Mouse (Mus musculus): ENCODE data around the gene Dmrt1. TPM values are rescaled to one million over a fixed set of nuclear protein-coding genes. Genes with fewer than 3 reads are reported as not detected.
A peak's percentile ranks its signal among the peaks of the same experiment; 100 is the strongest.
"Not testable (repeated sequence)": the region's sequence is repeated elsewhere in the genome, so short reads cannot be mapped to it uniquely, and the experiment has no call there.

Dmrt1 gene
- not detected for total RNA-seq (2021)

DNA sequence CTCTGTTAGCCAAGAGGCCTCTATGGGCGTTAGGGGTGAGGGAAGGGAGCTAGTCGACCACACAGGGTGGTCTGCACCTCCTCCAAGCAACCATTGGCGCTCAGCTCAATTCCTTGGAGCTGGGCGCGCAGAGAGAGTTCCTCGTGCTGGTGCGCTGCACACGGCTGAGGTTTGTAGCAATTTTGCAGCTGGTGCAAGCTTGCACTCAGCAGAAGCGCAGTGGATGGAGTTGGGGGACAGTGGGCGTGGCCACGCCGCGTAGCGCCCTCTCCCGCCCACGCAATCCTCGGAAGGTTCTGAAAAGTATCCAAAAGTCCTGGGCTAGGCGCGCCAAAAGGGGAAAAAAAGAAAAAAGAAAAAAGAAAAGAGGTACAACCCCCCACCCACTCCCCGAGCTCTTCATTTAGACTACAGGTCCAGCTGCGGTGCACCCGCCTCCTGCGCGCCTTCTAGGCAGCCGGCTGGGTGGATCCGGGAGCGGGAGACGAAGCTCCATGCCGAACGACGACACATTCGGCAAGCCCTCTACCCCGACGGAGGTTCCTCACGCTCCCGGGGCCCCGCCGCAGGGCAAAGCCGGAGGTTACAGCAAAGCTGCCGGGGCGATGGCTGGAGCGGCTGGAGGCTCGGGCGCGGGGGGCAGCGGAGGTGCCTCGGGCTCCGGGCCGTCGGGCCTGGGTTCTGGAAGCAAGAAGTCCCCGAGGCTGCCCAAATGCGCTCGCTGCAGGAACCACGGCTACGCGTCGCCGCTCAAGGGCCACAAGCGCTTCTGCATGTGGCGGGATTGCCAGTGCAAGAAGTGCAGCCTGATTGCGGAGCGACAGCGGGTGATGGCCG lies at the start of gene Dmrt1:
TSS of gene Dmrt1 (plus strand) at position 259 of the 837 bp plus-strand sequence.
- intact Hi-C loops (cut with DNase I) = no loop called here
- no peak for DNase-seq

GRCm38 (mm10) chr19:25460760-25461159 lies 44.7 kb upstream of the Dmrt1 start:
- intact Hi-C loops (cut with DNase I) = no loop called here
- DNase-seq = no peak

DNA sequence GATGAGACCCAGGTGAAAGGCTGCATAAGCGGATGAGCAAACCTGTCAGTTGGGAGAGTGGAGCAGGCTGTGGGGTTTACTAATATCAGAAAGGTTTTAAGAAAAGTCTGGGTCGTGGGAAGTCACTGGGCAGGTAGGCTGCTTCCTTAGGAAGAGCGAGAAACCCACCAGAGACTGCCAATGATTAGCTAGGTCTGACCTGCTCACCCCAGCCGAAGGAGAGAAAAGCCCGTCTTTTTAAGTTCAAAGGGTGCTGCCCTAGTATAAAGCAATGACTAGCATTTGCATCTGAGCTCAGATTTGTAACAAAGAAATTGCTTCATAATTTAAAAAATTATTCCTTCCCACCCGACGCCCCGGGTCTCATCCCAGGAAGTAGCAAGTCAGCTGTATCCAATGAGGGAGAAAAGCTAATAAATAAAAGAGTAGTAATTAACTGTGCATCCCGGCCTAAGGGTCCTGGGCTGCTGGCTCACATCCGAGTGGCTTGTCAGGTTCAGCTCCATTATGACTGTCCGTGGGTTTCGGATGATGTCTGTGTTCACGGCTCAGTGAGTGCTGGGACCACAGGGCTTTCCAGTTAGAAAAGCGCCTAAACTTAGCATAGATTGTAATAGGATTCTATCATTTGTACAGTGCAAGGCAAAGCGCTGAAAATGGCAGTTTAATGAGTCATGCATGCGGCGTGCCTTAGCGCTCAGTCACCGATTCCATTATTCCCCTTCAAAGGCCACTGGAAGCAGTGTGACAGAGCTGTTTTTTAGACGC lies 43.7 kb upstream of the Dmrt1 start:
- intact Hi-C loops (cut with DNase I) = no loop called here
- DNase-seq = no peak

DNA sequence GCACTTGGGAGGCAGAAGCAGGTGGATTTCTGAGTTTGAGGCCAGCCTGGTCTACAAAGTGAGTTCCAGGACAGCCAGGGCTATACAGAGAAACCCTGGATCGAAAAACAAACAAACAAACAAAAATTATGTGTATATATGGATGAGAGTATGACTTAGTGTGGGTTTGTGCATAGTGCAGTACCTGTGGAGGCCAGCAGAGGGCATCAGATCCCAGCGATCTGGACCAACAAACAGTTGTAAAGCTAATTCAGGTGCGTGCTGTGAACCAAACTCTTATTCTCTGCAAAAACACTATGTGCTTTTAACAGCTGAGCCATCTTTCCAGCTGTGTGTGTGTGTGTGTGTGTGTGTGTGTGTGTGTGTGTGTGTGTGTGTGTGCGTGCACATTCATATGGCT lies 29.6 kb upstream of the Dmrt1 start:
- DNase-seq; intact Hi-C loops (cut with DNase I): not testable (repeated sequence)

DNA sequence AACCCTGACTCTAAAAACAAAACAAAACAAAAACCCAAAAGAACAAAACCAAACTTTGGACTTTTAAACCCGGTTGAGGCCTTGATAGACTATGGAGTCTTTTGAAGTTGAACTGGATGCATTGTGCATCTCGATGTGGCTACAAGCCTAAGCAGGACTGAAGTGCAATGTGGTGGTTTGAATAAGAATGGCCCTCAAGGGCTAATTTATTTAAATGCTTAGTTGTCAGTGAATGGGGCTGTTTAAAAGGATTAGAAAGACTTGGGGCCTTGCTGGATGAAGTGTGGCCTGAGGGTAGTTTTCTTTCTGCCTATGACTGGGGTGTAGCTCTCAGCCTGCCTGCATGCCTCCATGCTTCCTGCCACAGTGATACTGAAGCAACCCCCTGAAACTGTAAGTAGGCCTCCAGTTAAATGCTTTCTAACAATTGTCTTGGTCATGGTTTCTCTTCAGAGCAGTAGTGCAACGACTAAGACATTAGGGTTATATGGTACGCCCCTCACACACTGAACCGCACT lies 26.2 kb upstream of the Dmrt1 start:
- intact Hi-C loops (cut with DNase I) = no loop called here

GRCm38 (mm10) chr19:25480820-25481219 lies 24.6 kb upstream of the Dmrt1 start:
- intact Hi-C loops (cut with DNase I) = no loop called here
- DNase-seq = no peak

More for the DNA sequence above, 26.2 kb upstream of the Dmrt1 start:
- DNase-seq = no peak

- no peak for DNase-seq
- intact Hi-C loops (cut with DNase I) = no loop called here
Observed at GRCm38 (mm10) chr19:25486561-25486960, 18.9 kb upstream of the Dmrt1 start.

- intact Hi-C loops (cut with DNase I) = no loop called here
- no peak for DNase-seq
Observed at GRCm38 (mm10) chr19:25487350-25487749, 18.1 kb upstream of the Dmrt1 start.

- no peak for DNase-seq
- intact Hi-C loops (cut with DNase I) = no loop called here
Observed at GRCm38 (mm10) chr19:25488546-25488945, 16.9 kb upstream of the Dmrt1 start.

- intact Hi-C loops (cut with DNase I) = no loop called here
- DNase-seq = no peak
Observed at GRCm38 (mm10) chr19:25489546-25489945, 15.9 kb upstream of the Dmrt1 start.

DNA sequence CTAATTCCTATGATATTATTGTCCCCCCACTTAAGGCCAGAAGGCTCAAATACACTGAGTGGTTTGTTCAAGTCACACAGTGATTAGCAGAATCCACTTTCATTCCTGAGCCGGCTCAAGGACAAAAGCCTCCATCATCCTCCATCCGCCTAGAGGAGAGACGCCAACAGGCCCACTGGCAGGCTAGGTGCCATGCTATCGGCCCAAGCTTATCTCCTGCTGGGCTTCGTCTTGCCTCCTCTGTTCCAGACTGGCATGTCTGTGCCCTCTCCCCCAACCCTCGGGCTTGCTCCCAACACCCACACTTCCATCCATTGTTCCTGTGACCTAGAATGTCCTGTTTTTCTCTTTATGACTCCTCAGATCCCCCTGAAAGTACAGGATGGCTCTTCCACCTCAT lies 8.0 kb upstream of the Dmrt1 start:
- intact Hi-C loops (cut with DNase I) = no loop called here

DNA sequence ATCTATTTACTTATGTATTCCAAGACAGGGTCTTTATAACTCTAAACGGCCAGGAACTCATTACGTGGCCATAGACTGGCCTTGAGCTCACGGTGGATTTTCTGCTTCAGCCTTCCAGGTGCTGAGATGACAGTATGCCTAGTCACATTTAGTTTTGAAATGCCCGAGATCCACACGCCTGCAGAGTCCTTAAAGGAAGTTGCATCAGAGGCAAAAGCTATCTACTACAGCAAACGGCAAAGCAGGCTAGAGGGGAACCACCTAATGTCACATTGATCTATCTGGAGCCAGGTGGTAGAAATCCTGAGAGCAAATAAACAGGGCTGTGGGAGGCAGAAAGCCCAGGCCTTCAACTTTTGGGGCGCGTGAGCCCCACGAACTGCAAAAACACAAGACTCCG lies 540 bp upstream of the Dmrt1 start:
- intact Hi-C loops (cut with DNase I) = no loop called here
- DNase-seq = no peak

More for the DNA sequence above, 8.0 kb upstream of the Dmrt1 start:
- no peak for DNase-seq

GRCm38 (mm10) chr19:25506616-25507015 lies 1.2 kb downstream of the Dmrt1 start:
- intact Hi-C loops (cut with DNase I) = no loop called here
- no peak for DNase-seq

DNA sequence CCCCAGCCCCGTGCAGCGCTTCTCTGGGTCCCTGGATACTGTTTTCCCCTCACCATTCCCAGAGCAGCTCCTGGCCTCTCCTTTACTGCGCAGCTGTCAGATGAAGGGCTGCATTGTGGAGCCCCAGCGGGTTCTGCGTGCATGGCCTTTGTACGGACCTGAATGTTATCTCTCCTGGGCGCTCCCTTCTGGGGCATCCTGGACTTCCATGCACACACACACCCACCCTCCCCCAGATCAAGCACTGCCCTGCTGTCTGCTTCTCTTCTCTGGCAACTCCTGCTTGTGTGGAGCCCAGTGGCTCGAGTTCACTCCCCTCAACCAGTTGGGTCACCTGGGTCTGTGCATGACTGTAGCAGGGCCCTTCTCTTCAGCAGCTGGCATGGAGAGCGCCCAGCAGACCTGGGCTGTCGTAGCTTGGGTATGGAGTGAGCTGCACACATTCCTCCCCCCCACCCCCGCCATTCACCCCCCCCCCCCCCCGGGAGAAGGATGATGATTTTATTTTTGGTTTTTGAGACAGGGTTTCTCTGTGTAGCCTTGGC lies 9.6 kb downstream of the Dmrt1 start:
- intact Hi-C loops (cut with DNase I) = no loop called here
- DNase-seq = no peak

DNA sequence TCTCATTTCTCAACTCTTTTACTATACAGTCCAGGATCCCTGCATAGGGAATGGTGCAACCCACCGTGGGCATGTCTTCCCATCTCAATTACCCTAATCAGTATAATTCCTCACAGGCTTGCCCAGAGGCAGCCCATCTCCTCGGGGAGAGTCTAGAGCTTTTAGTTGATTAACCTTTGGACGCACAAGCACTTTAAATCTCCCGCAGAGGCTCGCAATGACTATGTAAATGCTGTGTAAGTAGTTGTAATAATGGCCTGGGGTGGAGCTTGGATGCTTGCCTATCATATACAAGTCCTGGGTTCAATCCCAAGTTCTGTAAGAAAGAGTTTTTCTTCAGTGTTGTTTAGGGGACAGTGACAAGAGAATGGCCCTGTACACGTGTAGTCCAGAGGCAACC lies 18.7 kb downstream of the Dmrt1 start:
- intact Hi-C loops (cut with DNase I) = no loop called here
- DNase-seq = no peak

DNA sequence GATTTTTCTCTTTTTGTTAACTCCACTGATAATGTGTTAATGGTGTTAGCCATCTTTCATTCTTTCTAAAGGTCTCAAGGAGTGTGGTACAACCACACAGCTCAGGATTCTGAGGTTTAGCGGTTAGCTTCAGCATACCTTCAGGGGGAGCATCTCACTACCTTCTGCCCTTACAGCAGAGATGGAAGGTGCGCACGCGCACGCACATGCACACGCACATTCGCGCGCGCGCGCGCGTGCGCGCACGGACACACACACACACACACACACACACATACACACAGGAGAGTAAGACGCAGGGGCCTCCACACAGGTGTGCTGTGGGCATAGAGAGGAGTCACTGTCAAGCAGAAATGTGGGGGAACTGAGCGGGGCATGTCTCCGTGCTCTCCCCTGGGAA lies 20.3 kb downstream of the Dmrt1 start:
- no peak for DNase-seq
- intact Hi-C loops (cut with DNase I) = no loop called here

GRCm38 (mm10) chr19:25529673-25530072 lies 24.3 kb downstream of the Dmrt1 start:
- no peak for DNase-seq
- intact Hi-C loops (cut with DNase I) = no loop called here

- peak; percentile 56 for DNase-seq
- intact Hi-C loops (cut with DNase I) = loop anchor here (5.0 kb wide), 1 partner anchor 76 kb away; no protein-coding TSS in a partner anchor
Observed at GRCm38 (mm10) chr19:25545714-25546340, 40.4 kb downstream of the Dmrt1 start.

GRCm38 (mm10) chr19:25547086-25547643 lies 41.7 kb downstream of the Dmrt1 start:
- intact Hi-C loops (cut with DNase I) = loop anchor here (5.0 kb wide), 1 partner anchor 75 kb away; no protein-coding TSS in a partner anchor
- no peak for DNase-seq

DNA sequence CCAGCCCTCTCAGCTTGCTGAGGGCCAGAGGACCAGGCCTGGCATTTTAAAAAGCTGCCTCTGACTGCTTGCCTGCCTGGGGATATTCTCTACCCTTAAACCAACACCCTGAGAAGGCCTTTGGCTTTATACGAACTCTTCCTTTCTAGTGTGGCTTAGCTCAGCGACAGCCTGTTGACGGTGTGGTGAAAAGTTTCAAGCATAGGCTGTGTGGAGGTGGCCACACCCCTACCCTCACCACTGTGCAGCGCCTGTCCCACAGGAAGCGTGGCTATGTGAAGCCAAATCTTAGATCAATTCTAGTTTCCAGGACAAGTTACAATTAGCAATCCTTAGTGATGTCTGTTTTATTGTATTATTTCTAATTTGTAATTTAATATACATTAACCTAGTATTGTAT lies 44.9 kb downstream of the Dmrt1 start:
- no peak for DNase-seq
- intact Hi-C loops (cut with DNase I) = no loop called here

DNA sequence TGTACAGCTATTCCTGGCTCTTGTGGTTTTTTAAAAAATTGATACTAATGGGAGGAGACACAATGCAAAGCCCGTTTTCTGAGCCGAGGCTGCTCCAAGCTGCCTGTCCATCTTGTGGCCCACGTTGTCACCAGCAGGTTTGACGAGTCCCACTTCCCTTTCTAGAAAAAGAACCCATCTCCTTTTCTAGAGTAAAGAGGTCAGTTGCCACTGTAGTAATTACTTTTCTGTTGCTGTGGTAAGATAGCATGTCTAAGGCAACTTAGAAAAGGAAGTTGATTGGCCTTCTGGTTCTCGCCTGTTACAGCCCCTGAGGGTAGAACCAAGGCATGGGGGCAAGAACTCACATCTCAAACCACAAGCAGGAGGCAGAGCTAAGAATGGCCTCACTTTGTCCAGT lies 45.6 kb downstream of the Dmrt1 start:
- intact Hi-C loops (cut with DNase I) = no loop called here
- DNase-seq = no peak

Data from left cerebral cortex, postnatal 4 days (tissue).